Mouse (Mus musculus) bone marrow, adult 2 months (tissue): ENCODE data around the gene Tmco4.

Experiments used
- CTCF ChIP-seq: fragments of 200-500 bp; IDR thresholded peaks from 2 replicates; pipeline ENCODE4 v1.5.1; 2011; ENCODE audit warnings: low read length, control low read depth; ENCODE audit not compliant: control insufficient read depth, insufficient read depth
- POLR2A ChIP-seq: fragments of 200-500 bp; IDR thresholded peaks from 2 replicates; pipeline ENCODE4 v1.6.1; 2011; ENCODE audit warnings: low read depth, mild to moderate bottlenecking, control low read depth, low read length, borderline replicate concordance; ENCODE audit not compliant: control insufficient read depth

GRCm38 (mm10) chr4:139075915-139076314, 103.2 kb downstream of the Tmco4 start:
- 0 out of 2 replicates have a peak, but pooled peaks have one; percentile 5 for TF ChIP-seq CTCF
- TF ChIP-seq POLR2A, result no peak
